Mouse (Mus musculus): ENCODE measurements at regions not wholly inside any gene's neighbourhood (a gene's known extent, or its start where the extent isn't known, plus 50 kb on each side); places are given as distances from the start of the nearest gene placed in this dataset.

DNA sequence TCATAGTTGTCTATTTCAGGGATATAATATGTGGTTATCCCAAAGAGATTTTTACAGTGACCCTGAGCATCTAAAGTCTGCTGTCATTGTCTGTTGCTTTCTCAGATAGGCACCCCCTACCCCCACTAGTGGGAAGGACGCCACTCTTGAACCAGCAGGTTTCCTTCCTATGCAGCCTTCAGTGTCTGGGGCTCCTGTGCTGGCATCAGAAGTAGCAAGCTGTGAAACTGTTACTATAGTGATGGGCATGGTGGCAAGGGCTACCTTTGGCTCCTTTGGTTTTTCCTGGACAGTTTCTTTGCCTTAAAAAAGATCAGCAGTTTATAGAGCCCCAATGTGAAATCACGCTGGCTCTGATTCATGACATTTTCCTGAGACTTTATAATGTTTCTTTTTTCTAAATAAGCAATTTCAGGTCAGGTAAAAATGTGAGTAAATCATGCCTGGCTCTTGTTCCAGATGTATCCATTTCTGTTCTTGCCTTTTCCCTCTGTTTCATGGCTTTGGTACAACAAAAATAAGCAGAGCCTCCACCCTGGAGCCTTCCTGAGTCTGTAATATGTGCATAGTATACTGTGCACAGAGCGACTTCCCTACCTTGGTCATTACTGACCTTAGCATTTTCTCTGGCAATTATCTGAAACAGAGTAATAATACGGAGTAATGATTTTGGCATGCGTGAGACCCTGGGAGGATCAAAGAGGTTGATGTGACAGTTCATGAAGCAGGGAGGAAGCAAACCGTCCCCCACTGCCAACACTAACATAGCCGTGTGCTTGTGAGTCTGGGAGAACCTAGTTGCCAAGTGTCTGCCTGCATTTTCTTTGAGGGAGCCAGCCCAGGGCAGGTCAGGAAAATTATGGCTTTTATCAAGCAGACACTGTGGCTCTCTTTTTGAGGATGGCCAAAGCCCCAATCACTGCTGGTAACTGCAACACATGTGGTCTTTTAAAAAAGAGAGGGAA lies 124.8 kb downstream of the Mettl11b start:
- H3K36me3 ChIP-seq: no peaks in the 10 kb centered on the region
- no peak overlapping the region for H3K9ac ChIP-seq
- peak overlapping the region; percentile 54; the same call in 1 of the 2 replicates for H3K27ac ChIP-seq
- no peaks in the 10 kb centered on the region for H3K9me3 ChIP-seq
- no peaks in the 10 kb centered on the region for H3K27me3 ChIP-seq
- 26% methylated on average over 7 of the region's 7 CpGs for WGBS
- no peak overlapping the region for H3K4me3 ChIP-seq
- peaks cover 7% of the 10 kb centered on the region; the same call in 1 of the 2 replicates for H3K4me1 ChIP-seq
- H3K4me2 ChIP-seq: no peak overlapping the region
- peak; percentile 82 for ATAC-seq (ENCODE audit: insufficient number of reproducible peaks, low FRiP score, low TSS enrichment, low read depth)

DNA sequence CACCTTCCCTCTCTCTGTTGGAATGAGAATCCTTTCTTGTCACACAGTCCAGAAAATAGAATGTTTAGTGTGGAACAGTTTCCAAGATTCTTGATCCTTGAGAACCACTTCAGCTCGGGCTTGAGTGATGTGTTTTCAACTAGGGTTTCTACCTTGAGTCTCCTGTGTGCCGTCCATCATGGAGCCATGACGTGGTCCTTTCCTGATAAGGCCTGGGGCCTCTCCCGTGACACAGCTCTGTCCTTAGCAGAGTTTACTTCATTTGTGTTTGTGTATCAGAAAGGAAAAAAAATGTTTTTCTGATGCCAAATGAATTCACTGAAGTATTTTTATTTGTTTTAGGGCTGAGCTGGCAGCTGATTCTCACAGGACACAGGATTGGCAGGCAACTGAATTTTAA lies 148.6 kb downstream of the Mettl11b start:
- Histone ChIP-seq H3K27ac (no peak overlapping the region; the same call in 1 of the 2 replicates), H3K9me3 (no peaks in the 10 kb centered on the region), H3K27me3 (no peaks in the 10 kb centered on the region), H3K36me3 (no peaks in the 10 kb centered on the region), H3K4me2 (no peak overlapping the region), H3K4me1 (peaks cover 10% of the 10 kb centered on the region), H3K4me3 (no peak overlapping the region), H3K9ac (no peak overlapping the region)
- ATAC-seq (ENCODE audit: insufficient number of reproducible peaks, low FRiP score, low TSS enrichment, low read depth): no peak
- WGBS: 70% methylated on average over 4 of the region's 4 CpGs

DNA sequence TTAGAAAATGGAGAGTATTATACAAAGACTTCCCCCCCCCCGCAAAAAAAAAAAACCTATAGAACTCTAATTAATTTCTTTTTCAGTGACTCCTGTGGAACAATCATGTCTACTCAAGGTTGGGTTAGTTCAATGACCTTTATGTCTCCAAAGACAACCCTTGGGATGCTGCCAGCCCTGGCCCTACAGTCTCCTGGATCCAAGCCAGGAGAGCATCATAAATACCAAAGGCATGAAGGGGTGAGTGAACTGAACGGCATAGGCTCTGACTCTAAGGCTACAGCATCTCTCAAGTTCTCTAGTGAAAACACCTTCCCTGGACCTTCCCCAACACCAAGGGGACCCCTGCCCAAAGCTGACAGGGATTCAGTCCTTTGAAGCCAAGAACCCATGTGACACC lies 149.4 kb downstream of the Mettl11b start:
- 44% methylated on average over 2 of the region's 2 CpGs for WGBS
- no peak overlapping the region for H3K27ac ChIP-seq

DNA sequence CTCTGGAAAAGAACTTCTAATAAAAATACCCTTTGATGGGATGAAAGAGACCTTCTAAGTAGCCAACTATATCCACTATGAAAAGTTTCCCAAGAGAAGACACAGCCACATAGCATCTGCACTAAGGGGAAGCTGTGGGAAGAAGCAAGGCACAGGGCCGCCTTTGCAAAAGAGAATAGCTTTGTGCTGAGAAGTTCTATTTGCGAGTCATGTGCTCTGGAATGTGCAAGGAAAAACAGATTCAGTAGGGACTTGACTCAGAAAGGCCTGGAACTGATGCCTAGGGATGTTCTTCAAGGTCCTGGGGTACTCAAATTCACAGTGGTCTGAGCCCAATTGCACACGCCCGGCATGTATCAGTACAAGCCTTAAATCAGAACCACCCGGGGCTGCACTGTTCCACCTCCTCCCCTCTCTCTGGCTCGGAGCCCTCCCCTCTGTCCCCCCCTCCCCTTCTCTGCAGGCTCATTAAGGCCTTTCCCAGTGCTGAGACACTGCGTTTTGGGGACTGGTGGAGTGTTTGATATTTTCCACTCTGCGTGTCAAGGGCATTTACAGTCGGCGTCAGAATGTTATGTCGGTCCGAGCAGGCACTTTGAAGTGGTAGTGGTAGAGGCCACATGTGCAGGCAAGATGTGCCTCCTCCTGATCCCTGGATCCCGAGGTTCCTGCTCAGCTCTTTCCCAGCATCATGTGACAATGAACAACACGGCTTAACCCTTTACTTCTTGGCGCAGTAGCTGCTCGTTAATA lies 150.4 kb downstream of the Mettl11b start:
- H3K27ac ChIP-seq: peak overlapping the region; percentile 79
- H3K4me3 ChIP-seq: no peak overlapping the region
- H3K36me3 ChIP-seq: no peaks in the 10 kb centered on the region
- H3K9me3 ChIP-seq: no peaks in the 10 kb centered on the region
- H3K9ac ChIP-seq: no peak overlapping the region
- peak; percentile 86 for ATAC-seq (ENCODE audit: insufficient number of reproducible peaks, low FRiP score, low TSS enrichment, low read depth)
- no peaks in the 10 kb centered on the region for H3K27me3 ChIP-seq
- peaks cover 11% of the 10 kb centered on the region for H3K4me1 ChIP-seq
- peak overlapping the region; percentile 17 for H3K4me2 ChIP-seq
- WGBS: 20% methylated on average over 16 of the region's 16 CpGs

More for the DNA sequence above, 149.4 kb downstream of the Mettl11b start:
- no peak overlapping the region for H3K4me2 ChIP-seq
- no peak overlapping the region for H3K9ac ChIP-seq
- peaks cover 11% of the 10 kb centered on the region for H3K4me1 ChIP-seq
- no peaks in the 10 kb centered on the region for H3K27me3 ChIP-seq
- no peak for ATAC-seq (ENCODE audit: insufficient number of reproducible peaks, low FRiP score, low TSS enrichment, low read depth)
- no peaks in the 10 kb centered on the region for H3K9me3 ChIP-seq
- H3K36me3 ChIP-seq: no peaks in the 10 kb centered on the region
- H3K4me3 ChIP-seq: no peak overlapping the region

DNA sequence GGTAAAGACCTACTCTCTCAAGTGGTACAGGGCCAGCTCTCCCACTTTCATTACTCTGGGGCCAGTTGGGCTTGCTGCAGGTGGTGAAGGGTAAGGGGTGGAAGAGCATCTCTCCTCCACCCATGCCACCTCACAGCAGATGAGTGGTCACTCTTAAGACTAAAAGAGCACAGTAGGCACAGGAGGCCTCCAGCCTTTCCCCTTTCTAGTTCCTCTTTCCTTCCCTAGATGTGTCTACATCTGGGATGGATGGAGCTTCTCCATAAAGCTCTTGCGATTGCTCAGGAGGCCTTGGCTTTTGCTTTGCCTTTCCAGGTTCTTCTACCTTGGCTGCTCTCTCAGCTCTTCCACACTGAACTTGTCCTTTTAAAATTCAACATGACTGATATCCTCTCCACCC lies 151.5 kb downstream of the Mettl11b start:
- no peak overlapping the region for H3K9ac ChIP-seq
- peak overlapping the region; percentile 79; the same call in 1 of the 2 replicates for H3K27ac ChIP-seq
- no peaks in the 10 kb centered on the region for H3K36me3 ChIP-seq
- ATAC-seq (ENCODE audit: insufficient number of reproducible peaks, low FRiP score, low TSS enrichment, low read depth): no peak
- peaks cover 15% of the 10 kb centered on the region for H3K4me1 ChIP-seq
- no peak overlapping the region for H3K4me2 ChIP-seq
- H3K4me3 ChIP-seq: no peak overlapping the region
- WGBS: 94% methylated on average over 1 of the region's 1 CpGs
- no peaks in the 10 kb centered on the region for H3K27me3 ChIP-seq
- H3K9me3 ChIP-seq: no peaks in the 10 kb centered on the region

DNA sequence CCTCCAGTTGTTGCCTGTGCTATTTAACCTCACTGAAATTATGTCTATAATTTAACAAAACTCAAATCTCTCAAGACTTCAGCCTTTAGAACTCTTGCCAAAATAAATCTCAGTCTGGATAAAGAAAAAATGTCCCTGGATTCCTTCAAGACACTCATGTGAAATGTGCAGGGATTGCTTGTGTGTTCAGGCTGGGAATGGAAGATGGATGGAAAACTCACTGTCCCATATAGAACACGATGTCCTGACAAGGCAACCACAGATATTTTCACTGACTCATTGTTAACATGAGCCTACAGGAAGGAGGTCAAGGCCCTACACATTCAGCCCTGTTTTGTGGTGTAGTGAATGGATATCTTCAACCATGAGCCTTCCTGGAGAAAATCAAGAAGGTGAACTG lies 160.3 kb upstream of the Gorab start:
- 65% methylated on average over 1 of the region's 1 CpGs for WGBS
- H3K4me2 ChIP-seq: no peak overlapping the region
- H3K9me3 ChIP-seq: no peaks in the 10 kb centered on the region
- no peaks in the 10 kb centered on the region for H3K27me3 ChIP-seq
- no peak overlapping the region for H3K4me3 ChIP-seq
- no peaks in the 10 kb centered on the region for H3K36me3 ChIP-seq
- H3K4me1 ChIP-seq: peaks cover 2% of the 10 kb centered on the region; the same call in 1 of the 2 replicates
- no peak for ATAC-seq (ENCODE audit: insufficient number of reproducible peaks, low FRiP score, low TSS enrichment, low read depth)
- no peak overlapping the region for H3K27ac ChIP-seq
- H3K9ac ChIP-seq: no peak overlapping the region

DNA sequence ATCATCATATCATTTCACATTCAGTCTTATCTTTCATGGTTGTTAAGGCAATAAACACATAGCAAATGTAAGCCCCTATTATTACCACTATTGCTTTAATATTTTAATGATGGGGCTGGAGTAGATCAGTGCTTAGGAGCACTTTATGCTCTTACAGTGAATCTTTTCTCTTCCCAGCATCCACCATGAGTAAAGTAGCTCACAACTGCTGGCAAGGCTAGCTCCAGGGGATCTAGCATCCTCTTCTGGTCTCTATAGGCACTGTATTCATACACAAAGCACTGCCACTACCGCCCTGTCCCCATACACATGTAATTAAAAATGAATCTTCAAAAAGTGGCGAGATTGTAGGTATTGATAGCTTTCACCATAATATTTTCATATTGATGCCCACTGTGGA lies 159.6 kb upstream of the Gorab start:
- Histone ChIP-seq H3K4me2 (no peak overlapping the region), H3K4me3 (no peak overlapping the region), H3K27me3 (no peaks in the 10 kb centered on the region), H3K9ac (no peak overlapping the region), H3K4me1 (no peaks in the 10 kb centered on the region), H3K36me3 (no peaks in the 10 kb centered on the region), H3K9me3 (no peaks in the 10 kb centered on the region), H3K27ac (no peak overlapping the region)
- 91% methylated on average over 2 of the region's 2 CpGs for WGBS
- no peak for ATAC-seq (ENCODE audit: insufficient number of reproducible peaks, low FRiP score, low TSS enrichment, low read depth)

DNA sequence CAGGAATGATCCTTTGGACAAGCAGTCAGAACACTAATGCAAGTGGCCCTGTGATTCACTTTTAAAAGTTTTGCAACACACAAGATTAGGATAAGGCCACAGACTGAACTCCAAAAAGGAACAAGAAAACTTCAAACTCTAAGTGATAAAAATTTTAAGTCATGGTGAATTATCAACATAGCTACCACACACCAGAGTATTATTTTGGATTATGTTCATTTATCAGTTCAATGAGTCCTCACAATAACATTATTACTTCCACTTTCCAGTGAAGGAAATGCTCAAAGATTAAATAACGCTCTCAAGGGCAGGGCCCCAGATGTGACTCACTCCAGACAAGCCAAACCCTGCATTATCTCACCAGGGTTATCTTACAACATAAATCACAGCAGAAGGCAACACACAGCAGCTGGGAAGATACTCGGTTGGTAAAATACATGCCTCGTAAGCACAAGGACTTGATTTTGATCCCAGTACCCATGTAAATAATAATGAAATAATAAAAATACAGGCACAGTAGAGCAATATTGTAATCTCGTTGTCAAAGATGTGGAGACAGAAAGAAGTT lies 158.8 kb upstream of the Gorab start:
- no peaks in the 10 kb centered on the region for H3K27me3 ChIP-seq
- no peak overlapping the region for H3K9ac ChIP-seq
- no peak overlapping the region for H3K4me3 ChIP-seq
- no peak for ATAC-seq (ENCODE audit: insufficient number of reproducible peaks, low FRiP score, low TSS enrichment, low read depth)
- H3K36me3 ChIP-seq: no peaks in the 10 kb centered on the region
- H3K4me1 ChIP-seq: no peaks in the 10 kb centered on the region
- no peaks in the 10 kb centered on the region for H3K9me3 ChIP-seq
- H3K27ac ChIP-seq: no peak overlapping the region
- WGBS: 42% methylated on average over 4 of the region's 4 CpGs
- H3K4me2 ChIP-seq: no peak overlapping the region

DNA sequence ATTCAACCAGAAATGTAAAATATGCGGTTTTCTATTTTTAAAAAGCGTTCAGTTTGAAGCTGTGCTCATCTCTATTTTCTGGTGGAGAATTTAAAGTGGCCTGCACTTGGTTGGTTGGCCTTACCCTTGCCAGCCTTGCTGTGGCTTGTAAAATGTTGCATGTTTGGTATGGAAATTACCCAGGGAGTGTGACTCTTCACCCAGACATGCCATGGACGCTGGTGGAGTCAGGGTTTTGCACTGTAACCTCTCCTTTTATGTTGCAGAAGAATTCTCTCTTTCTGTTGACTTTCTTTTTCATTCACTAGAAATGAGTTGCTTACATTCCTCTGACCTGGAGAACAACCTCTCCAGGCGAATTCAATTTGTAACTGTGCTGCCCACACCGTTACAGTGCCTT lies 157.5 kb upstream of the Gorab start:
- H3K9me3 ChIP-seq: no peaks in the 10 kb centered on the region
- H3K4me3 ChIP-seq: no peak overlapping the region
- no peaks in the 10 kb centered on the region for H3K36me3 ChIP-seq
- no peak overlapping the region for H3K9ac ChIP-seq
- H3K27ac ChIP-seq: no peak overlapping the region
- no peak overlapping the region for H3K4me2 ChIP-seq
- ATAC-seq (ENCODE audit: insufficient number of reproducible peaks, low FRiP score, low TSS enrichment, low read depth): no peak
- WGBS: 53% methylated on average over 5 of the region's 5 CpGs
- no peaks in the 10 kb centered on the region for H3K4me1 ChIP-seq
- H3K27me3 ChIP-seq: no peaks in the 10 kb centered on the region

DNA sequence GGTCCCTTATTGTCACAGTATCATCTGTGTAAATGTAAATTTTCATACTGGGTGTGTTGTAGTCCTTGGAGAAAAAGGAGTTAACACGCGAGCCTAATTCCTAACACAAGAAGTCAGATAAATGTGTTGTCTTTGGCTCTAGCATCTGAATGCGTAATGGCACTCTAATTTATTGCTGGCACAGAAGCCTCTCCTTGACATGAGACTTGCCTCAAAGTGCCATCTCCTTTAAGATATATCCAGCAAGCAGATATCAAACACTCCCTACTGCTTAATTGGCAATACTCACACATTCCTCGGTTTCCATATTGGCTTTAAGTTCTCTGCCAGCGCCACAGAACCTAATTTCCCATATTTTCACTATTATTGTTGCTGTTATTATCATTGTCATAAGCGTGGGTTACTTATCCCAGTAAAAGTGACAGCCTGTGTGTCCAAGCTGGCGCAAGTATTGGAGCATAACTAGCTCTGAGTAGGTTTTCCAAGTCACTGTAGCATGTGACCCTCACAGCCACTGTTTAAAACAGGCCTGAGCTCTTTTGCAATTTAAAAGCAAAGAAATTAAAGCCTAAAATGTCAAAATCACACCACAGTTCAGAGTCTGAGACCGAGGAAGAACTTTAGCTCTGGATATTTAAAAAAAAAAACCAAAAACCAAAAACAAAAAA lies 156.9 kb upstream of the Gorab start:
- Histone ChIP-seq H3K36me3 (no peaks in the 10 kb centered on the region), H3K4me3 (no peak overlapping the region), H3K27me3 (no peaks in the 10 kb centered on the region), H3K9me3 (no peaks in the 10 kb centered on the region), H3K27ac (no peak overlapping the region), H3K4me1 (no peaks in the 10 kb centered on the region), H3K9ac (no peak overlapping the region), H3K4me2 (no peak overlapping the region)
- WGBS: 88% methylated on average over 8 of the region's 8 CpGs
- no peak for ATAC-seq (ENCODE audit: insufficient number of reproducible peaks, low FRiP score, low TSS enrichment, low read depth)

DNA sequence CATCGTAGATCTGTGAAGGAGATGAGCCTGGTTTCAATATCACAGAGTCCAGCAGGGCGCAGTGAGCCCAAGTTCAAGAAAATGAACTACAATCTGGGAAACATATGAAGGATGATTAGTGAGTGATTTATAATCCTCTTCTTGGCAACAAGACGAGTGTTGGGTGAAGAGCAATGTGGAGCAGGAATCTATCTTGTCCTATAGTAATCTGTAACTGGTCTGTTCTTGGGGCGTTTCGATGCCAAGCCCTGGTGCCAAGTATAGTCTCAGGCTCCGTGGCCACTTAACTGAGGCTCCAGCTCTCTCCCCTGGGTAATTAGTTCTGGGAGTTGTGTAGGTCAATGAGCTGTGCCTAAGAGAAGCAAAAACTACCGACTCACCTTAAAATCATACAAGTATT lies 154.4 kb upstream of the Gorab start:
- Histone ChIP-seq H3K9ac (no peak overlapping the region), H3K4me1 (no peaks in the 10 kb centered on the region), H3K36me3 (no peaks in the 10 kb centered on the region), H3K4me3 (no peak overlapping the region), H3K27me3 (no peaks in the 10 kb centered on the region), H3K27ac (no peak overlapping the region), H3K4me2 (no peak overlapping the region), H3K9me3 (no peaks in the 10 kb centered on the region)
- ATAC-seq (ENCODE audit: insufficient number of reproducible peaks, low FRiP score, low TSS enrichment, low read depth): no peak
- 75% methylated on average over 7 of the region's 7 CpGs for WGBS

Data from limb, embryonic 15.5 days (tissue).